Mouse (Mus musculus) intestine, embryonic 16.5 days (tissue): ENCODE results near the gene Sult2b1. TPM values are rescaled to one million over a fixed set of nuclear protein-coding genes. Genes with fewer than 3 reads are reported as not detected.

ENCODE experiments used
- ATAC-seq: fragments of 200-750 bp; cut with Nextera tagmentation; 2 replicates; pipeline ENCODE4 v1.8.0; 2017; ENCODE audit warnings: moderate TSS enrichment, moderate library complexity
- H3K27ac ChIP-seq: fragments of 300-500 bp; sonication (generic); 2 replicates; pipeline ENCODE4 v1.5.1; 2014; ENCODE audit warnings: mild to moderate bottlenecking, low read length
- H3K27me3 ChIP-seq: fragments of 300-500 bp; sonication (generic); replicated peaks from 2 replicates; pipeline ENCODE4 v1.6.1; 2014; ENCODE audit warnings: low read length, control low read depth, mixed read lengths; ENCODE audit not compliant: control insufficient read depth, insufficient read depth
- H3K36me3 ChIP-seq: fragments of 300-500 bp; sonication (generic); 2 replicates; pipeline ENCODE4 v1.6.1; 2014; ENCODE audit warnings: low read length, control low read depth; ENCODE audit not compliant: control insufficient read depth, insufficient read depth
- H3K4me1 ChIP-seq: fragments of 300-500 bp; sonication (generic); 2 replicates; pipeline ENCODE4 v1.6.1; 2014; ENCODE audit warnings: low read length, control low read depth, mixed read lengths; ENCODE audit not compliant: control insufficient read depth, insufficient read depth
- H3K4me2 ChIP-seq: fragments of 300-500 bp; sonication (generic); 2 replicates; pipeline ENCODE4 v1.6.1; 2014; ENCODE audit warnings: low read depth, low read length, control low read depth
- H3K4me3 ChIP-seq: fragments of 300-500 bp; sonication (generic); 2 replicates; pipeline ENCODE4 v1.5.1; 2014; ENCODE audit warnings: mild to moderate bottlenecking, low read length
- H3K9ac ChIP-seq: fragments of 300-500 bp; sonication (generic); 2 replicates; pipeline ENCODE4 v1.6.1; 2014; ENCODE audit warnings: low read depth, low read length
- H3K9me3 ChIP-seq: fragments of 300-500 bp; sonication (generic); 2 replicates; pipeline ENCODE4 v1.6.1; 2016; ENCODE audit warnings: low read length, control low read depth; ENCODE audit not compliant: control insufficient read depth
- WGBS: fragments of 180-500 bp; shearing (Covaris S2); extraction: QIAGEN DNeasy Blood & Tissue Kit; methylation state at CpG from one replicate; pipeline ENCODE4 v1.1.7; 2014; 5-methylcytosine and 5-hydroxymethylcytosine counted together
- polyA plus RNA-seq: library from polyadenylated mRNA; unstranded; fragments of >200 nt; fragmentation: Nextera tagmentation; extraction: Ambion mirVana; gene quantifications from 2 replicates; pipeline ENCODE4 v1.2.1, GENCODE M21; 2015

The Sult2b1 gene
- polyA plus RNA-seq, 1 experiment from 2014 or later, result 3.9 TPM

DNA sequence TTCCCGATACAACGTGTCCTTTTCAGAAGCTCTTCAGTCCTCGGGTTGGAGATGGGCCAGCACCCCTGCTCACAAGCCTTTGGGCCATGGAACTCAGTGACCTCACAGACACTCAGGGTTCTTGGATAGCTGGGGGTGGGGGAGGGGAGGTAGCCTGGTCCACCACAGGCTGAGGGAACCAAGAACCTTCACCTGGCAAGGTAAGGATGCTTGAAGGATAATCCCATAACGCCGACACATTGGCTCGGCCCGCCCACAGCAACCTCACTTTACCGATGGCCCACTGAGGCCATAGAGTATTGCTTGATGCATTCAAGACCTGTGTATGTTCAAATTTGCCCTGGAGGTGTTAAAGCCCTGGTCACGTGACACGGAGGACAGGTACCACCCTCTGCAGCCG is 58.8 kb downstream of the Sult2b1 start, which contains the start of gene Spaca4:
TSS of gene Spaca4 (minus strand) at position 101 of the 400 bp plus-strand sequence.
- no peaks in the 10 kb centered on the region for H3K9me3 ChIP-seq
- H3K36me3 ChIP-seq, result peaks cover 19% of the 10 kb centered on the region
- peaks cover 35% of the 10 kb centered on the region for H3K4me1 ChIP-seq
- H3K27ac ChIP-seq, result peak within 1 kb of the TSS; percentile 79
- 92% methylated on average over 11 of the region's 11 CpGs for WGBS
- no peaks in the 10 kb centered on the region for H3K27me3 ChIP-seq
- ATAC-seq, result no peak
- no peak within 1 kb of the TSS for H3K4me3 ChIP-seq
- H3K4me2 ChIP-seq, result no peak within 1 kb of the TSS
- H3K9ac ChIP-seq, result peak within 1 kb of the TSS; percentile 35; the same call in 1 of the 2 replicates

DNA sequence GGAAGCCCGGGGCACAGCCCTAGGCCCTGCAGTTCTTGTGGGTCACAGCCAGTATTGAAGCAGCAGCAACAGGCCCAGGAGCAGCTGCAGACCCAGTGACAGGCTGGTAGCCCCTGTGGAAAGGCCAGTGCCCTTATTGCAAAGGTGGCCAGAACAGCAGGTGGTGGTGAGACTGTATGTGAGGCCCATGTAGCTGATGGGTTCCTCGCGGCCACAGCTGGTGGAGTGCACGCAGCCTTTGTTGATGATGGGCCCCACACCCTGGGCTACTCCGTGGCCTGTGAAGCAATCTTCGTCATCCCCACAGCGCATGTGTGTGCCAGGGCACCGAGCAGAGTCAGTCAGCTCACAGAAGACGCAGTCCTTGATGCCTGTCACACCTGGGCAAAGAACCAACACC is 59.3 kb downstream of the Sult2b1 start:
- H3K36me3 ChIP-seq, result peaks cover 20% of the 10 kb centered on the region
- WGBS, result 87% methylated on average over 9 of the region's 9 CpGs
- H3K9me3 ChIP-seq, result no peaks in the 10 kb centered on the region
- peaks cover 30% of the 10 kb centered on the region for H3K4me1 ChIP-seq
- no peak overlapping the region for H3K27ac ChIP-seq
- no peak for ATAC-seq
- H3K4me3 ChIP-seq, result no peak overlapping the region
- no peaks in the 10 kb centered on the region for H3K27me3 ChIP-seq
- 0 out of 2 replicates have a peak overlapping the region, but pooled peaks have one; percentile 18 for H3K9ac ChIP-seq
- H3K4me2 ChIP-seq, result no peak overlapping the region

DNA sequence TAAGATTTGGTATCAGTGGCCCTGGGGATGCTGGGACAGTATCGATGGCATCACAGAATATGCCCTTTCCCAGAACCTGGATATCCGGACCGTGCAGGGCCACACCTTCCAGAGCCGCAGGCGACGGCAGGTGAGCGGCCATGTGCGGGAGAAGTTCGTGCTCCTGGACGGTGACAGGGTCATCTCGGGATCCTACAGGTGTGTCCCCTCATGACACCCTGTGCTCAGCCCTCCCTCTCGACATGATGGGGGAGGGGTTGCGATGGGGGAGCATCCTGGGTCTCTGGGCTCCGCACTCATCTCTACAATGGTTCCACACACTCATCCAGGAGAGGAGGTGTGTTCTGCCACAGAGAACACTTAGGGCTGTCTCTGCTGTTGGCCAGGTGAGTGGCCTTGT is 60.7 kb downstream of the Sult2b1 start:
- H3K4me2 ChIP-seq, result no peak overlapping the region
- H3K4me3 ChIP-seq, result no peak overlapping the region
- no peak for ATAC-seq
- H3K27ac ChIP-seq, result no peak overlapping the region
- no peaks in the 10 kb centered on the region for H3K27me3 ChIP-seq
- 93% methylated on average over 14 of the region's 14 CpGs for WGBS
- H3K36me3 ChIP-seq, result peaks cover 27% of the 10 kb centered on the region
- H3K9ac ChIP-seq, result no peak overlapping the region
- H3K4me1 ChIP-seq, result peaks cover 35% of the 10 kb centered on the region
- H3K9me3 ChIP-seq, result no peaks in the 10 kb centered on the region

DNA sequence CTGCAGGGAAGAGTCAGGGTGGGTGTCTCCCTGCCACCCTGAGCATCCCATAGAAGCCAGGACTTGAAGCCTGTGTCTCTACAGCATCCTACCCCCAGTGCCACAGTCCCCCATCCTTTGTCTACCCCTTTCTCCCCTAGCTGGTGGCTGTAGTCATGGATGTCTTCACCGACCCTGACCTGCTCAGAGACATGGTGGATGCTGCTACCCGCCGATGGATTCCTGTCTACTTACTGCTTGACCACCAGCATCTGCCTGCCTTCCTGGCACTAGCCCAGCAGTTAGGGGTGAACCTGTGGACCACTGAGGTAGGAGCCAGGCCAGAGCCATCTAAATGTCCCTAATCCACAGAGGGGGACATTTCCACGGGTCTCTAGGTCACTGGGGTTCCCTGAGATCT is 61.2 kb downstream of the Sult2b1 start:
- H3K4me2 ChIP-seq, result no peak overlapping the region
- no peak overlapping the region for H3K27ac ChIP-seq
- no peak overlapping the region for H3K4me3 ChIP-seq
- peaks cover 34% of the 10 kb centered on the region for H3K4me1 ChIP-seq
- peaks cover 27% of the 10 kb centered on the region for H3K36me3 ChIP-seq
- H3K27me3 ChIP-seq, result no peaks in the 10 kb centered on the region
- H3K9me3 ChIP-seq, result no peaks in the 10 kb centered on the region
- 73% methylated on average over 4 of the region's 4 CpGs for WGBS
- ATAC-seq, result no peak
- H3K9ac ChIP-seq, result no peak overlapping the region

DNA sequence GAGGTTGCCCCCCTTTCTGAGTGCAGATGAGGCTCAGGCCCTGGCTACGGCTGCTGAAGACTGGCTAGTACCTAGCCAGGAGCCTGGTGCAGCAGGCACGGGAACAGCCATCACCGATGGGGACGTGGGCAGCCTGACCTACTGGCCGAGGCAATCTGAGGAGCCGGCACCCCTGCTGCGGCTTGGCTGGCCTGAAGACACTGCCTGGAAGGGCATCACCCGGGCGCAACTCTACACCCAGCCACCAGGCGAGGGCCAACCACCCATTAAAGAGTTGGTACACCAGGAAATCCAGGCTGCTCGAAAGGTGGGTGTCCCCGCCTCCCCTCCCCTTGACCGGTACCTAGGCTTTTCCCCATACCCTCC is 62.1 kb downstream of the Sult2b1 start:
- Histone ChIP-seq H3K9ac (peak overlapping the region; percentile 49), H3K4me2 (peak overlapping the region; percentile 55), H3K4me1 (peaks cover 28% of the 10 kb centered on the region), H3K27ac (peak overlapping the region; percentile 42; the same call in 1 of the 2 replicates), H3K27me3 (no peaks in the 10 kb centered on the region), H3K36me3 (peaks cover 27% of the 10 kb centered on the region), H3K4me3 (peak overlapping the region; percentile 42), H3K9me3 (no peaks in the 10 kb centered on the region)
- ATAC-seq, result no peak
- WGBS, result 75% methylated on average over 13 of the region's 13 CpGs

DNA sequence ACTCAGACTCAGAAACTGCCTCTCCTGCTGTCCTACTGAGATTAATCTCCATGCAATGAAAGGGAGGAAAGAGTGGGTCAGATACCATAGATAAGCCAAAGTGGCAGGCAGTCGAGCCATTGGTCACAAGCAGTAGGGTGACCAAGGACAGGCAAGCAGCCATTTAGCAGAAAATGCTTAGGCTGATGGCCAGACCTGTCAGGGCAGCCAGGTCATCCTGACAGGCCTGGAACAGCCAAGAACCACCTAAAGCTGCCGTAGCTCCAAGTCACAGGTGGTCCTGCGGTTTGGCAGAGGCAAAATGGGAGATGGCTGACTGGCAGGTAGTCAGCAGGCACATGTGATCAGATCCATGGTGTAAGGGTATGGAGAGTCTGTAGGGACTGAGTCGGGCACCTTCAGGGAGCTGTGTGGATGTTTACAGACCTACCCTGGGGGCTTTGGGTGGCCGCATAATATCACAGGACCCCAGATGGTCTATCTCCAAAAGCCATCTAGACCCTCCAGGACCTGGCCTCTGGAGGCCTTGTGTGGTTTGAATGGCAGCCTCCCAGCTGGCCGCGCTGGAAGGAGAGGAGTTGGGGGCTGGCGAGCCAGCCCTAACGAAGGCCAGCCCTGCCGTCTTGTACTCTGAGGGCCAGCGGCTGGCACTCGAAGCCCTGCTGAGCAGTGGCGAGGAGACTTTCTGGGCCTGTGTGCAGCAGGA is 62.7 kb downstream of the Sult2b1 start:
- peaks cover 29% of the 10 kb centered on the region for H3K4me1 ChIP-seq
- ATAC-seq, result no peak
- H3K27ac ChIP-seq, result peak overlapping the region; percentile 42
- peak overlapping the region; percentile 49 for H3K9ac ChIP-seq
- WGBS, result 71% methylated on average over 13 of the region's 13 CpGs
- peaks cover 27% of the 10 kb centered on the region for H3K36me3 ChIP-seq
- H3K4me2 ChIP-seq, result peak overlapping the region; percentile 55
- H3K4me3 ChIP-seq, result peak overlapping the region; percentile 42
- H3K27me3 ChIP-seq, result no peaks in the 10 kb centered on the region
- no peaks in the 10 kb centered on the region for H3K9me3 ChIP-seq

DNA sequence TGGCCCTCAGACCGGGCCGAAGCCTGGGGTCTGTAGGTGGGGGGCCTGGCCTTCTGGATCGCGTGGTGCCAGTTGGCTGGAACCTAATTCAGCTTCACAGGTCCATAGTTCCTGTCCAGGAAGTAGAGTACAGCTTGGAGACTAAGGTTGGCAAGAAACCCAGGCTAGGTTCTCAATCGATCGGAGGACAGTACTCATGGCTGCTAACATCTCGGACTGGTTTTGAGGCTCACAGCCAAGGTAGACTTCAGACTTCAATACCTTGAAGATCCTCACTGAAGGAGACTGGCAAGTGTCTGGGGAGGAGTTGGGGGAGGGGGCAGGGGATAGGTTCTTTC is 63.3 kb downstream of the Sult2b1 start:
- Histone ChIP-seq H3K27ac (peak overlapping the region; percentile 42), H3K4me3 (peak overlapping the region; percentile 42), H3K36me3 (peaks cover 27% of the 10 kb centered on the region), H3K27me3 (no peaks in the 10 kb centered on the region), H3K4me1 (peaks cover 29% of the 10 kb centered on the region), H3K4me2 (peak overlapping the region; percentile 55), H3K9me3 (no peaks in the 10 kb centered on the region), H3K9ac (peak overlapping the region; percentile 49)
- 58% methylated on average over 7 of the region's 7 CpGs for WGBS
- no peak for ATAC-seq

DNA sequence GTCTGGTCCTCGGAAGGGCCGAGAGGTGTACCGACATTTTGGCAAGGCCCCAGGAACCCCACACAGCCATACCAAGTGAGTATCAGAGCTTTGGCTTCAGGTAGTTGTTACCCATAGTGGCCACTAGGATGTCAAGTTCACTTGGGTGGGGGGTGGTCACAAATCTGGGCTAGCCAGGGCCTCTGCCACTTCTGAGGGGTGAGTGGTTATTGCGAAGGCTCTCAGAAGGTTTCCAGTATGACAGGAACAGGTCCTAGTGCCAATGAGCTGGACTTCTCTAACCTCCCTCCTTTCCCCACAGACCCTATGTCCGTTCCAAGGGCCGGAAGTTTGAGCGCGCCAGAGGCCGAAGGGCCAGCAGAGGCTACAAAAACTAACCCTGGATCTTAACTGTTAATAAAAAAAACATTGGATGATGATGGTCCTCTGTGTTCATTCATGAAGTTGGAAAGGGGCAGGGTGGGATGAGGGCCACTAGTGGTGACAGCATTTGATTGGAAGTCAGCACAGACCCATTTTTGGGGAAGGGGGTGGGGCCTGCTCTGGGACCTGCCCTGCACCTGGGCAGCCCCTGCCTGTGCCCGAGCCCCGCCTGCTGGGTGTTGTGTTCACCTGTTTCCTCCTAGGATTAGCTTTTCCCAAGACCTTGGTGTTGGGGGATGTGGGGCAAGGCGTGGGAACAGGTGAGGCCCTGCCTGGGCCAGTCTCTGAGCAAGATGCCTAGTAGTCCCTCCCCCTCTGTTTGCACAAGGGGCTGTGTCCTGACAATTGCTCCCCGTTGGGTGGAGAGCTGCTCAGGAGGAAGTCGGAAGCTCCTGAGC is 63.8 kb downstream of the Sult2b1 start, which contains the start of gene Fam83e:
TSS of gene Fam83e (plus strand) at position 800 of the 821 bp plus-strand sequence.
- Histone ChIP-seq H3K4me3 (peak within 1 kb of the TSS; percentile 85), H3K36me3 (peaks cover 27% of the 10 kb centered on the region), H3K4me1 (peaks cover 35% of the 10 kb centered on the region), H3K9me3 (no peaks in the 10 kb centered on the region), H3K4me2 (peak within 1 kb of the TSS; percentile 81), H3K27me3 (no peaks in the 10 kb centered on the region), H3K9ac (peak within 1 kb of the TSS; percentile 98), H3K27ac (peak within 1 kb of the TSS; percentile 88)
- 68% methylated on average over 14 of the region's 14 CpGs for WGBS
- peak; percentile 86 for ATAC-seq

DNA sequence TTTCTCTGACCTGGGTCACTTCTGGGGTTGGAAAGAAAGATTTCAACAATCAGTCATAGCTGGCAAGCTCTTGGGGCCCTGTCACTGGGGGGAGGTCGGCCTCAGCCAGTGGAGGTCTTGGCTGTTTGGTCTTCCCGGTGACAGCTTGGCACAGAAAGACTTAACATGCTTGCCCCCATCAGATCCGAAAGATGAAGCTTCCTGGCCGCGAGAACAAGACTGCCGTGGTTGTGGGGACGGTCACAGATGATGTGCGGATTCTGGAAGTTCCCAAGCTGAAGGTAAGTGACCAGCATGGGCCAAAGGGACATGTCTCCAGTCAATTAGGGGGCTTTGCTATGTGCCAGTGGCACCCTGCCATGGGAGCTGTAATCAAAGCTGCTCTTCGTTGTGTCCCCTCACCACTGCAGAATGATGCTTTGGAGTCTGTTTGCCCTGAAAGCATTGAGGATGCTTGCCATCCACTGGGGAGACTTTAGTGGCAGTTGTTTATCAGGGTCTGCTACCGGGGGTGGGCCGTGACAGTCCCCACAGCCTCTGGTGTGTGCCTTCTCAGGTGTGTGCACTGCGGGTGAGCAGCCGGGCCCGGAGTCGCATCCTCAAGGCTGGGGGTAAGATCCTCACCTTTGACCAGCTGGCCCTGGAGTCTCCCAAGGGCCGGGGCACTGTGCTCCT is 64.6 kb downstream of the Sult2b1 start:
- 85% methylated on average over 15 of the region's 16 CpGs for WGBS
- Histone ChIP-seq H3K27me3 (no peaks in the 10 kb centered on the region), H3K9ac (peak overlapping the region; percentile 98), H3K27ac (peak overlapping the region; percentile 88), H3K4me3 (peak overlapping the region; percentile 85), H3K9me3 (no peaks in the 10 kb centered on the region), H3K36me3 (peaks cover 22% of the 10 kb centered on the region), H3K4me1 (peaks cover 38% of the 10 kb centered on the region), H3K4me2 (peak overlapping the region; percentile 81)
- ATAC-seq, result no peak
